In genomic region chr13:42760907-42761544, GRCm38 (mm10) we compare ENCODE assay signal across 13 mouse cellular contexts.
"Had no signal": no experiment of that assay in that cellular context is flagged by ENCODE, and none has a peak within 500 bp of the region (broad histone marks: within the 10 kb centered on the region; RNA-seq: fewer than 3 reads in every experiment).

No protein-coding gene starts in this region.

- ATAC-seq: intestine, postnatal 0 days; liver, embryonic 12.5 days; midbrain, embryonic 13.5 days; midbrain, embryonic 16.5 days had no signal

- DNase-seq: kidney, adult 2 months; kidney, postnatal 25 days; layer of hippocampus, adult 9-11 months; liver; lung, adult 18-20 months; lung, postnatal 10 days; lung, postnatal 36 days; right cerebral cortex, postnatal 4 days; thymus, postnatal 25 days had no signal
